Mouse (Mus musculus): ENCODE results near the gene Misp. TPM values are rescaled to one million over a fixed set of nuclear protein-coding genes. Genes with fewer than 3 reads are reported as not detected.

Misp gene
- total and polyA plus RNA-seq, 3 experiments = 0.50 to 0.82 (median 0.52) TPM

DNA sequence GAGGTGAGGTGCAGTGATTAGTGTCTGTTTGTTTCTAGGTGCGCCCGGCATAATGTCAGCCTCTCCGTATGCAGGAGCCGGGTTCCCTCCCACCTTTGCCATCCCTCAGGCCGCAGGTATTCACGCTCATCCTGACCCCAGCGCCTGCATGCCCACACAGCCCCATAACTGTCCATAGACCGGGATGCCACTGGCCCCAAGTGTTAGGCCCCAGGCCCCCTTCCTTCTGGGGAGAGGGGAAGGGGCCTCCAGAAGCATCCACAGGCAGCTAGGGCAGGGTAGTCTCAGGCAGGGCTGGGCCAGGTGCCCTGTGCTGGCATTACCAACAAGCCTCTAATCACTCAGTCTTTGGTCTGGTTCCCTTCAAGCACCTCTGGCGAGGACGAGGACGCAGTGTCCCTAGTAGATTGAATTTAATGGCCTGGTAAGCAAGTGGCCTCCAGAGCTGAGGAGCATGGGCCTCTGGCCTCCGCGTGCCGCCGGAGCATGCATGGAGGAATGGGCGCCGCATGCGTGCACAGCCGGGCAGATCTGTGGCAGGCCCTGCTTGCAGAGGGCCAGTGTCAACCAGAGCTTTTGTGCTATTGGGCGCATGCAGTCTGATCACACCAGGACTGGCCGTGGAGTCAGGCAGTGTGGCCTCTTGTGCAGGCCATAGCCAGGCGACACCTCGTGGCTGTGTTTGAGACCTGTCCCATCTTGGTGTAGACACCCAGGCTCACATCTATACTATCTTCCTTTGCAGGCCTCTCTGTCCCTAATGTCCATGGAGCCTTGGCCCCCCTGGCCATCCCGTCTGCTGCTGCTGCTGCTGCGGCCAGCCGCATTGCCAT is 39.5 kb downstream of the Misp start:
- H3K4me1 ChIP-seq (ENCODE audit: control insufficient read depth, insufficient read depth, low read length) = peaks cover 33% of the 10 kb centered on the region
- H3K27me3 ChIP-seq (ENCODE audit: control insufficient read depth, insufficient read depth, low read length) = no peaks in the 10 kb centered on the region
- no peak overlapping the region for H3K27ac ChIP-seq
- intact Hi-C loops (cut with DNase I) = no loop called here
- 89% methylated on average over 26 of the region's 26 CpGs for WGBS
- peaks cover 7% of the 10 kb centered on the region for H3K79me2 ChIP-seq (replicated peaks; ENCODE audit: control insufficient read depth, insufficient read depth, low read length)
- H3K4me3 ChIP-seq = no peak overlapping the region
- H3K9ac ChIP-seq (ENCODE audit: low read depth, low read length) = no peak overlapping the region
- no peak for DNase-seq
- TF ChIP-seq POLR2A (IDR thresholded peaks at IDR 0.05; ENCODE audit: insufficient read depth, low read depth, low read length) (no peak), CTCF (IDR thresholded peaks at IDR 0.05) (no peak), EP300 (IDR thresholded peaks at IDR 0.05; ENCODE audit: insufficient read depth, low read depth, low read length) (no peak)
- peaks cover 8% of the 10 kb centered on the region; the same call in 1 of the 2 replicates for H3K36me3 ChIP-seq (ENCODE audit: control insufficient read depth, insufficient read depth, low read length)

GRCm38 (mm10) chr10:79861230-79862048 is 40.6 kb downstream of the Misp start:
- H3K9ac ChIP-seq (ENCODE audit: low read depth, low read length) = no peak overlapping the region
- WGBS = 71% methylated on average over 25 of the region's 25 CpGs
- no peak for TF ChIP-seq EP300 (IDR thresholded peaks at IDR 0.05; ENCODE audit: insufficient read depth, low read depth, low read length)
- H3K4me3 ChIP-seq = no peak overlapping the region
- peaks cover 5% of the 10 kb centered on the region for H3K79me2 ChIP-seq (replicated peaks; ENCODE audit: control insufficient read depth, insufficient read depth, low read length)
- no peak for DNase-seq
- peaks cover 28% of the 10 kb centered on the region for H3K4me1 ChIP-seq (ENCODE audit: control insufficient read depth, insufficient read depth, low read length)
- H3K27me3 ChIP-seq (ENCODE audit: control insufficient read depth, insufficient read depth, low read length) = no peaks in the 10 kb centered on the region
- no peak overlapping the region for H3K27ac ChIP-seq
- peaks cover 8% of the 10 kb centered on the region; the same call in 1 of the 2 replicates for H3K36me3 ChIP-seq (ENCODE audit: control insufficient read depth, insufficient read depth, low read length)
- intact Hi-C loops (cut with DNase I) = no loop called here

DNA sequence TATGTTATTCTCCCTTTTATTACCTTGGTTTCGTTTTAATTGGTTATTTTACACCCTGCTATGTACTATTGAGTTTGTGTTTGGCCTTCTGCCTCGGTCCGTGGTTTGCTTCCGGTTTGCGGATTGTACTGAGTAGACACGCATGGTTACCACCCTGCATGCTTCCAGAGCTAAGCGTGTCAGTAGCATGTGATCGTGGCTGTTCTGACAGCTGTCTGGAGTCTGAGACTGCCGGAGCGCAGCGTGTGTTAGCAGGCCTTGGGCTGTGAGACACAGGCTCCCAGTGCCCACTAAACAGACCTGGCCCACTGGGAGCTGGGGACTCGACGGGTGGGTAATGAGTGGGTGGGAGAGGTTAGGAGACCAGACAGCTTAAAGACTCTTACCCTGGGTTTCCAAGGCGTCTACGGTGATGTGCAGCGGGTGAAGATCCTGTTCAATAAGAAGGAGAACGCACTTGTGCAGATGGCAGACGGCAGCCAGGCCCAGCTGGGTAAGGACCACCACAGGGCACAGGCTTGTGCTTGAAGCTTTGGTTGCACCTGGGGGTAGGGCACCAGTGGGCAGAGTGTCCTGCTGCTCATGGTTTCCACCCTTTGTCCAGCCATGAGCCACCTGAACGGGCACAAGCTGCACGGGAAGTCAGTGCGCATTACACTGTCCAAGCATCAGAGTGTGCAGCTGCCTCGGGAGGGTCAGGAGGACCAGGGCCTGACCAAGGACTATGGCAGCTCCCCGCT is 41.4 kb downstream of the Misp start:
- DNase-seq = no peak
- Histone ChIP-seq H3K9ac (ENCODE audit: low read depth, low read length) (no peak overlapping the region), H3K4me1 (ENCODE audit: control insufficient read depth, insufficient read depth, low read length) (peaks cover 20% of the 10 kb centered on the region), H3K36me3 (ENCODE audit: control insufficient read depth, insufficient read depth, low read length) (peaks cover 3% of the 10 kb centered on the region; the same call in 1 of the 2 replicates), H3K27me3 (ENCODE audit: control insufficient read depth, insufficient read depth, low read length) (no peaks in the 10 kb centered on the region), H3K27ac (no peak overlapping the region), H3K4me3 (no peak overlapping the region), H3K79me2 (replicated peaks; ENCODE audit: control insufficient read depth, insufficient read depth, low read length) (peaks cover 4% of the 10 kb centered on the region)
- TF ChIP-seq EP300 (IDR thresholded peaks at IDR 0.05; ENCODE audit: insufficient read depth, low read depth, low read length) = no peak
- TF ChIP-seq POLR2A (IDR thresholded peaks at IDR 0.05; ENCODE audit: insufficient read depth, low read depth, low read length) = no peak
- TF ChIP-seq CTCF (IDR thresholded peaks at IDR 0.05) = no peak
- intact Hi-C loops (cut with DNase I) = no loop called here
- 83% methylated on average over 23 of the region's 23 CpGs for WGBS

DNA sequence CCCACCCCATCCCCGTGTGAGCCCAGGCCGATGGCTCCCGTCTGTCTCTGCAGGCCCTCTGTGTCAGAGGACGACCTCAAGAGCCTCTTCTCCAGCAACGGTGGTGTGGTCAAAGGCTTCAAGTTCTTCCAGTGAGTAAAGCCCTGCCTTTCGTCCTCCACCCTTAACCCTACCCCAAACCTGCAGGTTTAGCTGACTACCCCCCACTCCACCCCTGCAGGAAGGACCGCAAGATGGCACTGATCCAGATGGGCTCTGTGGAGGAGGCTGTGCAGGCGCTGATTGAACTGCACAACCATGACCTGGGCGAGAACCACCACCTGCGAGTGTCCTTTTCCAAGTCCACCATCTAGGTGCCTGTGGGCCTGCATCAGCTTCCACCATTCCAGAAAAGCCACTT is 42.1 kb downstream of the Misp start:
- intact Hi-C loops (cut with DNase I) = no loop called here
- peaks cover 2% of the 10 kb centered on the region; the same call in 1 of the 2 replicates for H3K36me3 ChIP-seq (ENCODE audit: control insufficient read depth, insufficient read depth, low read length)
- 64% methylated on average over 10 of the region's 10 CpGs for WGBS

GRCm38 (mm10) chr10:79864351-79865188 is 43.8 kb downstream of the Misp start:
- Histone ChIP-seq H3K36me3 (ENCODE audit: control insufficient read depth, insufficient read depth, low read length) (no peaks in the 10 kb centered on the region), H3K27me3 (ENCODE audit: control insufficient read depth, insufficient read depth, low read length) (no peaks in the 10 kb centered on the region), H3K79me2 (replicated peaks; ENCODE audit: control insufficient read depth, insufficient read depth, low read length) (peaks cover 4% of the 10 kb centered on the region), H3K9ac (ENCODE audit: low read depth, low read length) (no peak overlapping the region), H3K4me3 (no peak overlapping the region), H3K4me1 (ENCODE audit: control insufficient read depth, insufficient read depth, low read length) (peaks cover 3% of the 10 kb centered on the region), H3K27ac (no peak overlapping the region)
- intact Hi-C loops (cut with DNase I) = loop anchor here (5.0 kb wide), 1 partner anchor 32 kb away; no protein-coding TSS in a partner anchor
- TF ChIP-seq POLR2A (IDR thresholded peaks at IDR 0.05; ENCODE audit: insufficient read depth, low read depth, low read length) (no peak), EP300 (IDR thresholded peaks at IDR 0.05; ENCODE audit: insufficient read depth, low read depth, low read length) (no peak), CTCF (IDR thresholded peaks at IDR 0.05) (no peak)
- DNase-seq = no peak
- WGBS = 64% methylated on average over 10 of the region's 10 CpGs

More for the DNA sequence above, 42.1 kb downstream of the Misp start:
- H3K4me1 ChIP-seq (ENCODE audit: control insufficient read depth, insufficient read depth, low read length) = peaks cover 13% of the 10 kb centered on the region
- H3K79me2 ChIP-seq (replicated peaks; ENCODE audit: control insufficient read depth, insufficient read depth, low read length) = peaks cover 4% of the 10 kb centered on the region
- TF ChIP-seq CTCF (IDR thresholded peaks at IDR 0.05) = no peak
- TF ChIP-seq POLR2A (IDR thresholded peaks at IDR 0.05; ENCODE audit: insufficient read depth, low read depth, low read length) = no peak
- no peak for TF ChIP-seq EP300 (IDR thresholded peaks at IDR 0.05; ENCODE audit: insufficient read depth, low read depth, low read length)
- DNase-seq = no peak
- no peak overlapping the region for H3K27ac ChIP-seq
- no peak overlapping the region for H3K4me3 ChIP-seq
- no peaks in the 10 kb centered on the region for H3K27me3 ChIP-seq (ENCODE audit: control insufficient read depth, insufficient read depth, low read length)
- H3K9ac ChIP-seq (ENCODE audit: low read depth, low read length) = no peak overlapping the region

Data from heart, adult 2 months (tissue).